Mouse (Mus musculus) myocyte (in vitro differentiated cells): Measurements from ENCODE around the gene Prrc2b.

Source experiments
- MAX ChIP-seq: IDR thresholded peaks from one replicate; pipeline ENCODE4 v1.6.1; 2011; ENCODE audit warnings: low read depth, mild to moderate bottlenecking, control low read depth
- POLR2A ChIP-seq: IDR thresholded peaks from one replicate; pipeline ENCODE4 v1.6.1; 2011; ENCODE audit warnings: low read depth, mild to moderate bottlenecking, control low read depth, moderate library complexity; ENCODE audit not compliant: insufficient read length
- REST ChIP-seq: IDR thresholded peaks from one replicate; pipeline ENCODE4 v1.6.1; 2011; ENCODE audit warnings: mild to moderate bottlenecking, control low read depth, moderate library complexity; ENCODE audit not compliant: insufficient read depth, insufficient read length

GRCm38 (mm10) chr2:32140498-32140934 is 10.4 kb upstream of the Prrc2b start:
- TF ChIP-seq POLR2A, result no peak
- no peak for TF ChIP-seq MAX
- TF ChIP-seq REST, result no peak
